25 mouse cellular contexts compared by ENCODE assay signal in genomic region chr10:94299301-94299700, GRCm38 (mm10). TPM values are rescaled to one million over a fixed set of nuclear protein-coding genes. Genes with fewer than 3 reads are reported as not detected.
A peak's percentile ranks its signal among the peaks of the same experiment; 100 is the strongest.
DNase-seq lines count a peak whose midpoint lies in the region; ATAC-seq and TF ChIP-seq lines count a peak whose summit lies in the region.
"Had no signal": no experiment of that assay in that cellular context is flagged by ENCODE, and none has a peak within 500 bp of the region (broad histone marks: within the 10 kb centered on the region; RNA-seq: fewer than 3 reads in every experiment).

No protein-coding gene starts in this region.

- no peak for TF ChIP-seq CTCF in MEL (IDR thresholded peaks at IDR 0.05 in 2 of 3, conservative IDR thresholded peaks at IDR 0.05 in 1 of 3; ENCODE audit: control insufficient read depth in 1 of 3, insufficient read depth in 1 of 3, low read depth in 2 of 3, low read length in 3 of 3, poor library complexity in 1 of 3, severe bottlenecking in 1 of 3)

- H3K4me1 ChIP-seq in kidney, embryonic 14.5 days (ENCODE audit: control insufficient read depth, insufficient read depth, low read length), result no peaks in the 10 kb centered on the region
- H3K4me1 ChIP-seq in MEL (ENCODE audit: control insufficient read depth in 1 of 2, insufficient read depth in 2 of 2, low read length in 2 of 2), result no peaks in the 10 kb centered on the region
- H3K4me1 ChIP-seq in forebrain, embryonic 16.5 days (replicated peaks; ENCODE audit: control insufficient read depth, insufficient read depth, low read length), result peaks cover 4% of the 10 kb centered on the region
- H3K4me1 ChIP-seq in embryonic facial prominence, embryonic 10.5 days, result peaks cover 15% of the 10 kb centered on the region
- H3K4me1 ChIP-seq in intestine, embryonic 16.5 days (ENCODE audit: control insufficient read depth, insufficient read depth, low read length), result no peaks in the 10 kb centered on the region
- H3K4me1 ChIP-seq: heart, embryonic 13.5 days had no signal

- TF ChIP-seq RAD21 in MEL (IDR thresholded peaks at IDR 0.05; ENCODE audit: low read depth, low read length), result no peak

- no peak for TF ChIP-seq EP300 in MEL (IDR thresholded peaks at IDR 0.05; ENCODE audit: low read depth in 1 of 2, low read length in 2 of 2)

- H3K27ac ChIP-seq in kidney, embryonic 14.5 days (ENCODE audit: low read depth, low read length), result no peak overlapping the region
- H3K27ac ChIP-seq in MEL (ENCODE audit: control insufficient read depth, low read depth, low read length), result no peak overlapping the region
- no peak overlapping the region for H3K27ac ChIP-seq in forebrain, embryonic 16.5 days (ENCODE audit: low read length)
- H3K27ac ChIP-seq in embryonic facial prominence, embryonic 10.5 days (replicated peaks), result no peak overlapping the region
- H3K27ac ChIP-seq in intestine, embryonic 16.5 days (ENCODE audit: low read length), result no peak overlapping the region
- H3K27ac ChIP-seq: embryonic facial prominence, embryonic 13.5 days; forebrain, embryonic 12.5 days; gastrocnemius, adult 2 months; heart, embryonic 13.5 days; hindbrain, embryonic 12.5 days had no signal

- H3K27me3 ChIP-seq in kidney, embryonic 14.5 days (ENCODE audit: control insufficient read depth, insufficient read depth, low read length), result no peaks in the 10 kb centered on the region
- peaks cover 0 to 14% of the 10 kb centered on the region in 2 experiments; a peak in 3 of 4 replicates for H3K27me3 ChIP-seq in MEL (ENCODE audit: control insufficient read depth in 1 of 2, insufficient read depth in 2 of 2, low read length in 2 of 2)
- no peaks in the 10 kb centered on the region for H3K27me3 ChIP-seq in forebrain, embryonic 16.5 days (replicated peaks; ENCODE audit: control insufficient read depth, insufficient read depth, low read length)
- H3K27me3 ChIP-seq in embryonic facial prominence, embryonic 10.5 days (replicated peaks; ENCODE audit: low read depth, poor library complexity, severe bottlenecking), result no peaks in the 10 kb centered on the region
- no peaks in the 10 kb centered on the region for H3K27me3 ChIP-seq in intestine, embryonic 16.5 days (replicated peaks; ENCODE audit: control insufficient read depth, insufficient read depth, low read length)
- H3K27me3 ChIP-seq: embryonic facial prominence, embryonic 13.5 days; forebrain, embryonic 12.5 days; heart, embryonic 13.5 days; hindbrain, embryonic 12.5 days had no signal

- no peak overlapping the region for H3K9ac ChIP-seq in kidney, embryonic 14.5 days (ENCODE audit: low read depth, low read length)
- H3K9ac ChIP-seq in MEL (ENCODE audit: control insufficient read depth, low read depth, low read length, poor library complexity, severe bottlenecking), result no peak overlapping the region
- H3K9ac ChIP-seq in forebrain, embryonic 16.5 days (replicated peaks; ENCODE audit: low read depth, low read length), result no peak overlapping the region
- no peak overlapping the region for H3K9ac ChIP-seq in intestine, embryonic 16.5 days (ENCODE audit: low read depth, low read length)
- H3K9ac ChIP-seq: embryonic facial prominence, embryonic 13.5 days; forebrain, embryonic 12.5 days; heart, embryonic 13.5 days; hindbrain, embryonic 12.5 days had no signal

- no peak for TF ChIP-seq POLR2A in MEL (IDR thresholded peaks at IDR 0.05; ENCODE audit: control insufficient read depth in 1 of 2, insufficient read depth in 1 of 2, low read depth in 1 of 2, low read length in 2 of 2, poor library complexity in 1 of 2)

- no peaks in the 10 kb centered on the region for H3K36me3 ChIP-seq in kidney, embryonic 14.5 days (ENCODE audit: control insufficient read depth, insufficient read depth, low read length)
- H3K36me3 ChIP-seq in MEL (ENCODE audit: control insufficient read depth in 1 of 2, insufficient read depth in 2 of 2, low read length in 2 of 2), result no peaks in the 10 kb centered on the region
- H3K36me3 ChIP-seq in forebrain, embryonic 16.5 days (ENCODE audit: control insufficient read depth, insufficient read depth), result no peaks in the 10 kb centered on the region
- no peaks in the 10 kb centered on the region for H3K36me3 ChIP-seq in embryonic facial prominence, embryonic 10.5 days (replicated peaks)
- no peaks in the 10 kb centered on the region for H3K36me3 ChIP-seq in intestine, embryonic 16.5 days (ENCODE audit: control insufficient read depth, insufficient read depth, low read length)
- H3K36me3 ChIP-seq: embryonic facial prominence, embryonic 13.5 days; forebrain, embryonic 12.5 days; G1E; heart, embryonic 13.5 days; hindbrain, embryonic 12.5 days had no signal

- no peaks in the 10 kb centered on the region for H3K79me2 ChIP-seq in MEL (ENCODE audit: control insufficient read depth, insufficient read depth, low read length, poor library complexity)

- H3K4me2 ChIP-seq in kidney, embryonic 14.5 days (replicated peaks; ENCODE audit: low read depth, low read length), result no peak overlapping the region
- H3K4me2 ChIP-seq in forebrain, embryonic 16.5 days (ENCODE audit: low read length), result no peak overlapping the region
- no peak overlapping the region for H3K4me2 ChIP-seq in intestine, embryonic 16.5 days (ENCODE audit: low read depth, low read length)
- H3K4me2 ChIP-seq: embryonic facial prominence, embryonic 13.5 days; forebrain, embryonic 12.5 days; heart, embryonic 13.5 days; hindbrain, embryonic 12.5 days had no signal

- no peaks in the 10 kb centered on the region for H3K9me3 ChIP-seq in kidney, embryonic 14.5 days (ENCODE audit: control insufficient read depth, low read length)
- no peaks in the 10 kb centered on the region for H3K9me3 ChIP-seq in MEL (replicated peaks; ENCODE audit: insufficient read depth, low read length)
- no peaks in the 10 kb centered on the region for H3K9me3 ChIP-seq in forebrain, embryonic 16.5 days (ENCODE audit: control insufficient read depth, low read length)
- H3K9me3 ChIP-seq in embryonic facial prominence, embryonic 10.5 days, result no peaks in the 10 kb centered on the region
- H3K9me3 ChIP-seq in intestine, embryonic 16.5 days (ENCODE audit: control insufficient read depth, low read length), result no peaks in the 10 kb centered on the region
- H3K9me3 ChIP-seq: embryonic facial prominence, embryonic 13.5 days; forebrain, embryonic 12.5 days; G1E; heart, embryonic 13.5 days; hindbrain, embryonic 12.5 days had no signal

- 84% methylated on average over 2 of the region's 2 CpGs for WGBS in kidney, embryonic 14.5 days
- 100% methylated on average over 2 of the region's 2 CpGs for WGBS in forebrain, embryonic 16.5 days
- 92% methylated on average over 2 of the region's 2 CpGs for WGBS in embryonic facial prominence, embryonic 10.5 days
- 97% methylated on average over 2 of the region's 2 CpGs for WGBS in intestine, embryonic 16.5 days

- no peak for ATAC-seq in kidney, embryonic 14.5 days (ENCODE audit: low FRiP score, low TSS enrichment)
- ATAC-seq in forebrain, embryonic 16.5 days, result no peak
- ATAC-seq in intestine, embryonic 16.5 days, result no peak
- ATAC-seq: hindbrain, embryonic 16.5 days had no signal

- H3K4me3 ChIP-seq in kidney, embryonic 14.5 days (ENCODE audit: low read length), result no peak overlapping the region
- no peak overlapping the region for H3K4me3 ChIP-seq in MEL (ENCODE audit: control insufficient read depth in 1 of 2, insufficient read depth in 1 of 2, low read depth in 2 of 2, low read length in 2 of 2)
- H3K4me3 ChIP-seq in forebrain, embryonic 16.5 days (replicated peaks; ENCODE audit: low read length), result no peak overlapping the region
- H3K4me3 ChIP-seq in embryonic facial prominence, embryonic 10.5 days, result no peak overlapping the region
- H3K4me3 ChIP-seq in intestine, embryonic 16.5 days (ENCODE audit: low read length), result no peak overlapping the region
- H3K4me3 ChIP-seq: embryonic facial prominence, embryonic 13.5 days; forebrain, embryonic 12.5 days; gastrocnemius, adult 2 months; heart, embryonic 13.5 days; hindbrain, embryonic 12.5 days had no signal

- peak; percentile 54 for DNase-seq in kidney, adult 11 months
- DNase-seq in A20 (ENCODE audit: low read depth, low spot score), result peak; percentile 20
- DNase-seq in MEL (ENCODE audit: low read depth, low spot score), result peak; percentile 17
- DNase-seq in kidney, postnatal 14 days, result peak; percentile 16
- no peak for DNase-seq in embryonic facial prominence, embryonic 10.5 days (ENCODE audit: low spot score)
- DNase-seq: adrenal gland, postnatal 10 days; cerebellum, adult 11-12 months; cerebellum, adult 9-10 months; cerebellum, postnatal 25 days; gastrocnemius, adult 2 months; gastrocnemius, postnatal 25 days; heart, postnatal 4 days had no signal

TF ChIP-seq in MEL, 35 proteins besides CTCF, POLR2A, EP300 and RAD21:
- no peak for TF ChIP-seq MAX (IDR thresholded peaks at IDR 0.05; ENCODE audit: low read length)
- no peak for TF ChIP-seq MYC (IDR thresholded peaks at IDR 0.05; ENCODE audit: low read depth, low read length)
- TF ChIP-seq HCFC1 (IDR thresholded peaks at IDR 0.05; ENCODE audit: low read depth, low read length), result no peak
- no peak for TF ChIP-seq CHD1 (IDR thresholded peaks at IDR 0.05; ENCODE audit: low read depth, low read length)
- TF ChIP-seq BHLHE40 (IDR thresholded peaks at IDR 0.05; ENCODE audit: borderline replicate concordance, low read depth, low read length), result no peak
- TF ChIP-seq TCF12 (IDR thresholded peaks at IDR 0.05; ENCODE audit: low read depth, low read length), result no peak
- TF ChIP-seq ZNF384 (IDR thresholded peaks at IDR 0.05; ENCODE audit: low read depth, low read length), result no peak

RNA-seq across cellular contexts. Expression of gene Gm4792, which starts 0.8 kb away (rescaled TPM):
- polyA plus RNA-seq in kidney, embryonic 14.5 days (2014; fragmentation: Nextera tagmentation; extraction: Ambion mirVana), result not detected in 2 replicates
- not detected in 2 replicates for total RNA-seq in MEL (2012; rRNA removed)
- polyA plus RNA-seq in MEL (2012; ENCODE audit: insufficient read depth in 1 of 2, insufficient read length in 2 of 2, low read depth in 1 of 2, low replicate concordance in 2 of 2, missing spikeins in 1 of 2), result not detected
- not detected in 2 replicates for polyA plus RNA-seq in forebrain, embryonic 16.5 days (2015; fragmentation: Nextera tagmentation; extraction: Ambion mirVana)
- not detected in 2 replicates for polyA plus RNA-seq in embryonic facial prominence, embryonic 10.5 days (2016; fragmentation: Nextera tagmentation; extraction: Ambion mirVana)
- not detected in 2 replicates for polyA plus RNA-seq in intestine, embryonic 16.5 days (2015; fragmentation: Nextera tagmentation; extraction: Ambion mirVana)
- total RNA-seq: adrenal gland, postnatal 10 days; G1E; gastrocnemius, adult 2 months; gastrocnemius, postnatal 25 days; granulocyte monocyte progenitor cell, adult 5-6 weeks; heart, postnatal 4 days had no signal
- polyA plus RNA-seq: cortical plate, adult 2 months; embryonic facial prominence, embryonic 13.5 days; forebrain, embryonic 12.5 days; G1E; heart, embryonic 13.5 days; heart, postnatal 0 days; inflammation-experienced regulatory T-cells, adult 6 months had no signal

RNA-seq across cellular contexts. Expression of gene Tmcc3, which starts 12.4 kb away (rescaled TPM):
- 4.0 and 7.2 TPM in 2 replicates for polyA plus RNA-seq in kidney, embryonic 14.5 days (2014; fragmentation: Nextera tagmentation; extraction: Ambion mirVana)
- total RNA-seq in MEL (2012; rRNA removed), result 2.6 TPM in 2 replicates
- polyA plus RNA-seq in MEL (2012; ENCODE audit: insufficient read depth in 1 of 2, insufficient read length in 2 of 2, low read depth in 1 of 2, low replicate concordance in 2 of 2, missing spikeins in 1 of 2), result 1 to 10 TPM in 1 of 2 experiments, not detected in 1; 1.3 TPM
- polyA plus RNA-seq in forebrain, embryonic 16.5 days (2015; fragmentation: Nextera tagmentation; extraction: Ambion mirVana), result 5.1 and 6.8 TPM in 2 replicates
- 2.1 and 3.2 TPM in 2 replicates for polyA plus RNA-seq in embryonic facial prominence, embryonic 10.5 days (2016; fragmentation: Nextera tagmentation; extraction: Ambion mirVana)
- polyA plus RNA-seq in intestine, embryonic 16.5 days (2015; fragmentation: Nextera tagmentation; extraction: Ambion mirVana), result 8.8 and 10.2 TPM in 2 replicates
